Mouse (Mus musculus): ENCODE measurements around the gene Tmem259.
"Not testable (repeated sequence)": the region's sequence is repeated elsewhere in the genome, so short reads cannot be mapped to it uniquely, and the experiment has no call there.

Gene Tmem259

DNA sequence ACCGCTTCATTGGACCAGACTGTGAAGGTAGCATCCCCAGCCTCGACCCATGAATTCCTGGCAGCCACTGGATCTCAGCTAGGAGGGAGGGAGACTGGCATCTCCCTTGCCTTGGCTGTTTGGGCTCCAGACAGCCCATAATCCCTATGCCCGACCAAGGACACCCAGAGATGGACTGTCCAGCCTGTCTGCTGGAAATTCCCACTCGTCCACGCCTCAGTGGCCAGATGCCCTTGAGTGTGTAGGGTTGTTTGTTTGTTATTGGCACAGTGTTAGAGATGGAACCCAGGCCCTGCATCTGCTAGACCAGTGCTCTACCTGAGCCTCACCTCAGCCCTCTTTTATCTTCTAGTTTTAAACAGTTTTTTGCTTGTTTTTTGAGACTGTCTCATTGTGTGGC lies 18.8 kb downstream of the Tmem259 start:
- DNase-seq (ENCODE audit: low read depth, low spot score): no peak

GRCm38 (mm10) chr10:79964727-79965126 lies 19.4 kb downstream of the Tmem259 start:
- DNase-seq (ENCODE audit: low read depth, low spot score): no peak

- DNase-seq (ENCODE audit: low read depth, low spot score): no peak
Observed at GRCm38 (mm10) chr10:79960671-79961294, 23.3 kb downstream of the Tmem259 start.

DNA sequence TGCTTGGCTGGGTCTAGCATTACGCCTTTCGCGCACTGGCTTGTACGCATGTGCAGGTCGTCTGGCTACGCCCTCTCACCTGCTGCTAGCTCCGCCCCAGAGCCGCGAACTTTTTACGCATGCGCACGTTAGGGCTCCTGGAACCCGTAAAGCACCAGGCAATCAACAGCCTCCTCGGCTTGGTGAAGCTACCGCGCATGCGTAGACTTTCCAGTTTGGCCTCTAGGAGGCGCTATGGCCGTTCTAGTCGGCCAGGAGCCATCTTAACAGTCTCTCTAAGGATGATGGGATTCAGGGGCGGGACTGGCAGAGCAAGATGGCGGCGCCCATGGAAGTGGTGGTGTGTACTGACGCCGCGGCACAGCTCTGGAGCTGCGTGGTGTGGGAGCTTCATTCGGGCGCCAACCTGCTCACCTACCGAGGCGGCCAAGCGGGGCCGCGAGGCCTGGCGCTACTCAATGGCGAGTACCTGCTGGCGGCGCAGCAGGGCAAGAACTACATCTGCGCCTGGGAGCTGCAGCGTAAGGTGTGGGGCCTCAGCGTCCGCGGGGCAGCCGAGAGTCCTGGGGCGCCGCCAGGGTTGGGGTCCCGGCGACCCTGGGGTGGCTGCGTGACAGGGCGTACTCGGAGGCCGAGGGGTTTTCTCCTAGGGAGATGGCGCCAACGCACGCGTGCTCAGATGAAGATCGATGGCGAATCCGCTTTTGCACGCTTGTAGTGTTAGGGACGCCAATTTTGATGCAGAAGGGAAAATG lies 24.1 kb downstream of the Tmem259 start, which contains the start of gene Wdr18:
Gene Wdr18, plus strand, starts transcription at position 306 of the 755 bp plus-strand sequence.
- DNase-seq (ENCODE audit: low read depth, low spot score): peak; percentile 100

- not testable (repeated sequence) for DNase-seq (ENCODE audit: low read depth, low spot score)
Observed at GRCm38 (mm10) chr10:79959412-79959811, 24.7 kb downstream of the Tmem259 start.

DNA sequence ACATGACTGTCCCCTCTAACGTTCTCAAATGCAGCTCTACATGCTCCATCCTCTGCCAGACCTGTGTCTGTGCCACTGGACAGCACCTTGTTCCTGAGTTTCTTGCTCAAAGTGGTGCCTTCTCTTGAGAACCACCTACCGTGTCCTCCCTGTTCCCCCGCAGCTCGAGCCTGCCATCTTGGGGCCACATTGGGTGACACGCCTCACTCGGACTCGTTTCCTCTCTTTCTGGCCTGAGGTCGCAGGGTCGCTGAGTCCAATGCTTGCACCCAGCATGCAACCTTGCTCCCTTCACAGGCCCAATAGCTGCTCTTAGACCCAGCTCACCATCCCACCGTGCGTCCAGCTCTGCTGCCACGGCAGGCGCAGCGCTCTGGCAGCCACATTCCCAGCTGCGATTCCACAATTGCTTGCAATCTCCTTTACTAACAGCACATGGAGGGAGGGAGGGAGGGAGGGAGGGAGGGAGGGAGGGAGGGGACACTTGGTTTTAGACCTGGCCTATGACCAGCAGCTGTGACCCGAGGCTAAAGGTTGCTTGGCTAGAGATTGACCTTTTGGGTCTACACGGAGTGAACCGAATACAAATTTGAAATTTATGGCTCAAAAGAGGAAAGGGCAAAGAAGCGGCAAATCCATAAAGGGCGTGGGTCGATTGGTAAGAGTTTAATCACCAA lies 25.9 kb downstream of the Tmem259 start:
- DNase-seq (ENCODE audit: low read depth, low spot score): peak; percentile 81

DNA sequence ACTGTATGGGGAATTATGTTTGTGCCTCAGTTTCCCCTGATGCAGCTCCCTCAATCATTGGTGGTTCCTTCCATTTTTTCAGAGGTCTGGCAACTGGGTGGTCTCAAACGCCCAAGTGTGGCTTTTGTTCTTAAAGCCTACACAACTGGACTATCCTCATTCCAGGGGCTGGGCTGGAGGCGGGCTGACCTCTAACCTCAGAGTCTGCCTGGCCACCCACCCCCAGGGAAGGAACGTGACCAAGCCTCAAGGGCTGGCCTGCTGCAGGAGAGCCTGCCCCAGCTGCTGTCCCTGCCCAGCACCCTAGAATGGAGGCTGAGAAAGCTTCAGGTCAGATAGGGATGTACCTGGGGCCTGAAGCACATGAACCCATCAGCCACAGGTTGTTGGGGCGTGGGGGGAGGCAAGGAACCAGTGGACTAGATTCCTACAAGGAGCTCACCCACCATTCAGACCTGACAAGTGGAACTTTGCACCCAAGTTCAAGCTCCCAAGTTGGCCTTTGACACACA lies 27.4 kb downstream of the Tmem259 start:
- no peak for DNase-seq (ENCODE audit: low read depth, low spot score)

- DNase-seq (ENCODE audit: low read depth, low spot score): no peak
Observed at GRCm38 (mm10) chr10:79955691-79956090, 28.4 kb downstream of the Tmem259 start.

DNA sequence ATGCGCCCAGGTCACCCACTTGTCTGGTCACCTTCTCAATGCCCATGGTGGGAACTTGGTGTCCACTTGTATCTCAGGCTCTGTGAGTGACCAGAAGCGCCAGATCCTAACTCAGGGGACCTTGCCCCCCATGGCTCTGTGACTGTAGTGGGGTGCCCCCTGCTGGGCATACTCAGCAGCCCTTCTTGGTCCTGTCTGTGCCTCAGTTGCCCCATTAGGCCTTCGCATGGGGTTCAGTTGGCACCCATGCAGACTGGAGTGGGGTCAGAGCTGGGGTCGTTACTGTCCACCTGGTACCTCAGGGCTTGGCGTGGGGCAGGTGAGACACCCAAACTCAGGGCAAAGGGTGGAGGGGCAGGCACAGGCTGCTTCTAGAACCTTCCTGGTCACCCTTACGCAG lies 30.2 kb downstream of the Tmem259 start:
- no peak for DNase-seq (ENCODE audit: low read depth, low spot score)

GRCm38 (mm10) chr10:79950661-79951060 lies 33.5 kb downstream of the Tmem259 start:
- DNase-seq (ENCODE audit: low read depth, low spot score): no peak

- DNase-seq (ENCODE audit: low read depth, low spot score): no peak
Observed at GRCm38 (mm10) chr10:79949873-79950272, 34.3 kb downstream of the Tmem259 start.

GRCm38 (mm10) chr10:79947502-79947901 lies 36.6 kb downstream of the Tmem259 start:
- DNase-seq (ENCODE audit: low read depth, low spot score): no peak

- DNase-seq (ENCODE audit: low read depth, low spot score): no peak
Observed at GRCm38 (mm10) chr10:79946752-79947322, 37.3 kb downstream of the Tmem259 start.

DNA sequence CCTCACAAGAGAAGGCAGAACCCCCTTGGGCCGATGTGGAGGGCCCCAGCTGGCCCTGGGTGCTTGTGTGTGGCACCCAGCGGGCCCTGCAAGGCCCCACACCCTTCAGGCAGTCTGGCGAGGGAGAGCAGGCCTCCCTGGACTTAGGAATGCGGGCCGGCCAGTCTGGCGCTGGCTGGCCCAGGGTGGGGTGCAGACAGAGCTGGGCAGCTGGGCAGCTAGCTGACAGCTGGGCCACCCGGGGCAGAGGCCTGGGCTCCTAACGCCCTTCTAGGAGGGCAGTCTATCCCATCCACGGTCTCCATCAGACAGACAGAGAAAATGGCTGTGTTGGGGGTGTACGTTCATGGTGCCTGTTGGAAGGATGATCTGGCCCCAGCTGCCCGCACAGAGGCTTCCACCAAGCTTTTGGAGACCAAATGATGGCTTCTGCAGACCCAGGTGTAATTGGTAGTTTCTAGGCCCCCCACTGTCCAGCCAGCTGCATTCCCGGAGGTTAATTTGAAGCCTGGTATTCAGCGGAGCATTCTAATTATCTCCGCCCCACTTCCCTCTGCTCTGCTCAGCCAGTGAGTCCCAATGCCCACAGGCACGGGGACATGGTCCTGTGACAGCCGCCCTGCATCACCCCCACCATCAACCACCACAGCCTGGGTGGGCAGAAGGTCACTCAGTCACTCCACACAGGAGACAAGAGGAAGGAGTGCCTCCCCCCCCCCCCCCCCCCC lies 38.5 kb downstream of the Tmem259 start:
- DNase-seq (ENCODE audit: low read depth, low spot score): peak; percentile 76

DNA sequence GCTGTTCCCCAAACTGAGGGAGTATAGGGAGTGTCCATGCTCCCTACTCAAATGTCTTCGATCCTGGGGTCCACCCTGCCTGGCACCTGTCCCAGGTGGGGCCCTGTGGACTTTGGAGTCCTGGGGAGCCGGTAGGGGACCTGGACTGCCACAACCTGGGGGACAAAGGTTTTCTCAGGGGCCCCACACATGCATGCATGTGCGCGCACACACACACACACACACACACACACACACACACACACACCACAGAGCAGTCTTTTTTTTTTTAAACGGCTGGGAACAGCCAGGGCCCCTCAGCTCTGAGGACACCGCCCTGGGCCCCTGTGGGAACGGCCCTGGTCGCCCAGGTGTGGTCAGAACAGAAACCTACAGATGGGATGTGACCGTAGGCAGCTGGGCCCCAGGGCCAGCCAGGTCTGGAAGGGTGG lies 40.6 kb downstream of the Tmem259 start:
- no peak for DNase-seq (ENCODE audit: low read depth, low spot score)

- no peak for DNase-seq (ENCODE audit: low read depth, low spot score)
Observed at GRCm38 (mm10) chr10:79942988-79943387, 41.1 kb downstream of the Tmem259 start.

DNA sequence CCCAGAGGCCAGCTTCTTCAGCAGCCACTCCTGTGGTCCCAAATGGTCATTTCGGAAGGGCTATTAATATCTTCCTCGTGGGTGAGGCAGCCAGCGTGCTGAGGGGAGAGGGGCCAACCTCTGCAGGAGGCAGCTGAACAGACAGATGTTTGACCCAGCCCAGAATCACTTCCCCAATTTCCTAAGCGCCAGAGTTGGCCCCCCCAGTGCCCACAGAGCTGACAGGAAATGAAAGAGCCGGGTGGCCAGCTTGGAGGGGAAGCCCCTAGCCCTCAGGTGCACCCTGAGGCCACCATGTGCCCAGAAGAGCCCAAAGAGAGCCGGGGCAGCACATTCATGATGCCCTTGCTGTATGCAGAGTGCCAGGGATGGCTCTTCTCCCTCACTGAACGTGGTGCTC lies 43.4 kb downstream of the Tmem259 start:
- no peak for DNase-seq (ENCODE audit: low read depth, low spot score)

GRCm38 (mm10) chr10:79937775-79938526 lies 46.2 kb downstream of the Tmem259 start:
- no peak for DNase-seq (ENCODE audit: low read depth, low spot score)

- no peak for DNase-seq (ENCODE audit: low read depth, low spot score)
Observed at GRCm38 (mm10) chr10:79936911-79937441, 47.2 kb downstream of the Tmem259 start.

- no peak for DNase-seq (ENCODE audit: low read depth, low spot score)
Observed at GRCm38 (mm10) chr10:79936284-79936910, 47.7 kb downstream of the Tmem259 start.
